Mouse (Mus musculus) olfactory bulb, adult 2 months (tissue): ENCODE measurements around the gene 4931428F04Rik. TPM values are rescaled to one million over a fixed set of nuclear protein-coding genes. Genes with fewer than 3 reads are reported as not detected.

ENCODE experiments used
- H3K27ac ChIP-seq: fragments of 200-500 bp; 2 replicates; pipeline ENCODE4 v1.5.1; 2012; ENCODE audit warnings: low read depth, low read length; ENCODE audit not compliant: insufficient read depth
- H3K4me1 ChIP-seq: fragments of 200-500 bp; 2 replicates; pipeline ENCODE4 v1.6.1; 2012; ENCODE audit warnings: low read length; ENCODE audit not compliant: control insufficient read depth, insufficient read depth
- H3K4me3 ChIP-seq: fragments of 200-500 bp; 2 replicates; pipeline ENCODE4 v1.5.1; 2012; ENCODE audit warnings: mild to moderate bottlenecking, low read depth, low read length, moderate library complexity; ENCODE audit not compliant: insufficient read depth
- CTCF ChIP-seq: fragments of 200-500 bp; IDR thresholded peaks from 2 replicates; pipeline ENCODE4 v1.5.1; 2012; ENCODE audit warnings: low read depth, mild to moderate bottlenecking, low read length, moderate library complexity; ENCODE audit not compliant: insufficient read depth
- POLR2A ChIP-seq: fragments of 200-500 bp; IDR thresholded peaks from 2 replicates; pipeline ENCODE4 v1.6.1; 2012; ENCODE audit warnings: mild to moderate bottlenecking, low read depth, low read length, moderate library complexity; ENCODE audit not compliant: insufficient read depth
- WGBS: fragments of 180-500 bp; shearing (Covaris S2); methylation state at CpG from one replicate; pipeline ENCODE4 v1.1.7; 2018; 5-methylcytosine and 5-hydroxymethylcytosine counted together
- polyA plus RNA-seq: library from polyadenylated mRNA; stranded (reverse); fragments of >200 nt; gene quantifications from 2 replicates; pipeline ENCODE4 v1.2.4, GENCODE M21; 2012; ENCODE audit warnings: low replicate concordance; ENCODE audit not compliant: missing spikeins, insufficient read depth, insufficient read length

The 4931428F04Rik gene
- polyA plus RNA-seq, 1 experiment: not detected

DNA sequence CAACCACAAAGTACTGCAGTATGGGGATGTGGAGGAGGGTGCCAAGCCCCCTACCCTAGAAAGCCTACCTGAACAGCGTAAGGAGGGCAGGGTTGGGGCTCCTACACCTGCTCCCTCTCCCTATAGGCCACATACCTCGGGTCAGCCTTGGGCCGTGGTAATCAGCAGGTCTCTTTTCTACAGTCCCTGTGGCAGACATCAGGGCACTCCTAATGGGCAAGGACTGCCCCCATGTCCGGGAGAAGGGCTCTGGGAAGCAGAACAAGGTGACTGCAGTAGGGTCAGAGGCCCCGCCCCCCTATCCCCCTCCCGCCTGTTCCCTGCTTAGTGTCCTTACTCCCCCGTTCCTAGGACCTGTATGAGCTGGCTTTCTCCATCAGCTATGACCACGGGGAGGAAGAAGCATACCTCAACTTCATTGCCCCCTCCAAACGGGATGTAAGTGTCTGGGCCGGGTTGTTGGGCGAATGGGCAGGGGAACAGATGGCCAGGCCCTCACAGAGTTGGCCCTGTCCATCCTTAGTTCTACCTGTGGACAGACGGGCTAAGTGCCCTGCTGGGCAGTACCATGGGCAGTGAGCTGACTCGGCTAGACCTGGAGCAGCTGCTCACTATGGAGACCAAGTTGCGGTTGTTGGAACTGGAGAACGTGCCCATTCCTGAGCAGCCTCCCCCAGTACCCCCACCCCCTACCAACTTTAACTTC lies 19.6 kb upstream of the 4931428F04Rik start:
- 81% methylated on average over 15 of the region's 15 CpGs for WGBS
- peaks cover 21% of the 10 kb centered on the region for H3K4me1 ChIP-seq
- no peak overlapping the region for H3K27ac ChIP-seq
- H3K4me3 ChIP-seq: no peak overlapping the region
- TF ChIP-seq CTCF (no peak), POLR2A (no peak)

DNA sequence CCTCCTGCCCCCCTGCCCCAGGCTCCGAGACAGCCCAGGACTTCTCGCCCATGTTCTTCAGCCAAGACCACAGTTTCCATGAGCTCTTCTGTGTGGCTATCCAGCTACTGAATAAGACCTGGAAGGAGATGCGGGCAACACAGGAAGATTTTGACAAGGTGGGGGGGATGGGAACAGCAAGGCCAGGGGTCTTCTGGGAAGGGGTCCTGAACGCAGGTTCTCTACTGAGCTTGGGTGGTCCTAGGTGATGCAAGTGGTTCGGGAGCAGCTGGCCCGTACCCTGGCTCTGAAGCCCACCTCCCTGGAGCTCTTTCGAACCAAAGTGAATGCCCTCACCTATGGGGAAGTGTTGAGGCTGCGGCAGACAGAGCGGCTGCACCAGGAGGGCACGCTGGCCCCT lies 18.8 kb upstream of the 4931428F04Rik start:
- TF ChIP-seq POLR2A: no peak
- TF ChIP-seq CTCF: no peak
- 94% methylated on average over 10 of the region's 10 CpGs for WGBS
- Histone ChIP-seq H3K27ac (no peak overlapping the region), H3K4me1 (peaks cover 26% of the 10 kb centered on the region), H3K4me3 (no peak overlapping the region)

DNA sequence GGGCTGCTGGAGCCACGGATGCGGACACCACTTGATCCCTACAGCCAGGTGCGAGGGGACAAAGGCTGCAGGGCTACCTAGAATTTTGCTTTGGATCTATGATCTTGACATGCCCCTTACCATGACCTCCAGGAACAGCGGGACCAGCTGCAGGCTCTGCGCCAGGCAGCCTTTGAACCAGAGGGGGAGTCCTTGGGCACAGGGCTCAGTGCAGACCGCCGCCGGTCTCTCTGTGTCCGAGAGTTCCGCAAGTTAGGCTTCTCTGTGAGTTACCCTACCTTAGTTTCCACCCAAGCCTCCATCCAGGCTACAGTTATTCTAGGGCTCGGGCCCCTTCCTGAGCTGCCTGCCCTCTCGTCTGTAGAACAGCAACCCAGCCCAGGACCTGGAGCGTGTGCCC lies 18.0 kb upstream of the 4931428F04Rik start:
- no peak overlapping the region for H3K27ac ChIP-seq
- H3K4me1 ChIP-seq: peaks cover 27% of the 10 kb centered on the region
- TF ChIP-seq CTCF: no peak
- TF ChIP-seq POLR2A: no peak
- 95% methylated on average over 13 of the region's 13 CpGs for WGBS
- no peak overlapping the region for H3K4me3 ChIP-seq

DNA sequence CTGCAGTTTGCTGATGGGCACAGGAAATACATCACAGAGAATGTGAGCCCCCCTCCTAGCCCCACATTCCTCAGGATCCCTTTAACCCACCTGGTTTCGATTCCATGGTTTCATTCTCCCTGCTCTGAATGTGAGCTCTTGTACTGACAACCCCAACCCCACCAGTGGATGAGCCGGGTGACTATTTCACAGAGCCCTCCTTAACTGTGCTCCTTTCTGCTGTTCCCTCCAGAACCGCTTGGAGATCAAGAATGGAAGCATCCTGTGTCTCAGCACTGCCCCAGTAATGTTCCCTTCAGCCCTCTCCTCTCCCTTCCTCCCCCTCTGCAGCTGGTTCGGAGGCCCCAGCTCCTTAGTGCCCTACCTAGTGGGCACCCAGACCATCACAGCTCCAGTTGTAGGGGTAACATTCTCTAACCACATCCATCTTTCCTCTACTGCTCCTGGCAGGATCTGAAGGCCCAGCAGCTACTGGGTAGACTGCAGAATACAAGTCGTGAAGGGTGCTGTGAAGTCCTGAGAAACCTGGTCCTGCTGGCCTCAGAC lies 16.6 kb upstream of the 4931428F04Rik start:
- WGBS: 43% methylated on average over 5 of the region's 5 CpGs
- Histone ChIP-seq H3K27ac (no peak overlapping the region), H3K4me3 (no peak overlapping the region), H3K4me1 (peaks cover 27% of the 10 kb centered on the region)
- TF ChIP-seq POLR2A: no peak; the same call in 1 of the 2 replicates
- no peak for TF ChIP-seq CTCF

DNA sequence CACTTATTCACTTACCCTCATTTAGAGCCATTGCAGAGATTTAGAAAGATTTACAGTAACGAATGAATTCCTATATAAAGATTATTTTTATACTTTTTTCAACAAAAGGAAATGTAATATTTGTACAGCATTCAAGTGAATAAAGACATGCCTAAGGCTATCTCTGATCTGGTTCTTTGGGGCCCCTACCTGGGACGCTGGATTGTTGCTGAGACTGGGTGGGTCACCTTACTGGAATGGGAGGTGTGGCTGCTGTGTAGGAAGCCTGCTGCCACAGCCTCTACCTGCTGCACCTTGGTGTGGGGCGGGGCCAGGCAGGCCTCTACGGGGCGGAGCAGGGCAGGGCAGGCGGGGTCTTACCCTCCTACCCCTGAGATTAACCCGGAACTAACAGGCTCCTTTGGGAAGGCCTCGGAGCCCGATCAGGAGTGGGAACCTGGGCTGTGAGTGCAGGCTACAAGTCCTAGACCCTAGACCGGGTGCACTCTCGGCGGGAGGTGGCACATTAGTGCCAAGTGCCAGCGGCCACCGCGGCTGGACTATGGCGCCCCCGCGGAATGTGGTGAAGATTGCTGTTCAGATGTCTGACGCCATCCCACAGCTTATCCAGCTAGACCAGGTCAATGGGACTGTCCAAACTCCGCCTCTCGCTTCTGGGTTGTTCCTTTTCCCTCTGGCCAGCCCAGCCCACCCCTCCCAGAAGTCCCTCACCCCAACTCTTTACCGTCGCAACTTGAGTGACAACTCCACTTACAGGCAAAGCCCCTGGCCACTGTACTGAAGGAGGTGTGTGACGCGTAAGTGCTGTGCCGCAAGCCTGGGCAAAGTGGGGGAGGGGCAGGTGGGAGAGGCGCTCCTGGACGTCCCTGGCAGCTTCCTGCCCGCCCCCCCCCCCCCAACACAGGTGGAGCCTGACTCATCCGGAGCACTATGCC lies 15.8 kb upstream of the 4931428F04Rik start, which contains the start of gene Elmo3:
Elmo3 (plus strand) TSS at position 391 of the 935 bp plus-strand sequence.
- H3K4me1 ChIP-seq: peaks cover 27% of the 10 kb centered on the region
- 4% methylated on average over 30 of the region's 30 CpGs for WGBS
- H3K4me3 ChIP-seq: peak within 1 kb of the TSS; percentile 31
- TF ChIP-seq CTCF (no peak), POLR2A (no peak)
- H3K27ac ChIP-seq: no peak within 1 kb of the TSS; the same call in 1 of the 2 replicates

DNA sequence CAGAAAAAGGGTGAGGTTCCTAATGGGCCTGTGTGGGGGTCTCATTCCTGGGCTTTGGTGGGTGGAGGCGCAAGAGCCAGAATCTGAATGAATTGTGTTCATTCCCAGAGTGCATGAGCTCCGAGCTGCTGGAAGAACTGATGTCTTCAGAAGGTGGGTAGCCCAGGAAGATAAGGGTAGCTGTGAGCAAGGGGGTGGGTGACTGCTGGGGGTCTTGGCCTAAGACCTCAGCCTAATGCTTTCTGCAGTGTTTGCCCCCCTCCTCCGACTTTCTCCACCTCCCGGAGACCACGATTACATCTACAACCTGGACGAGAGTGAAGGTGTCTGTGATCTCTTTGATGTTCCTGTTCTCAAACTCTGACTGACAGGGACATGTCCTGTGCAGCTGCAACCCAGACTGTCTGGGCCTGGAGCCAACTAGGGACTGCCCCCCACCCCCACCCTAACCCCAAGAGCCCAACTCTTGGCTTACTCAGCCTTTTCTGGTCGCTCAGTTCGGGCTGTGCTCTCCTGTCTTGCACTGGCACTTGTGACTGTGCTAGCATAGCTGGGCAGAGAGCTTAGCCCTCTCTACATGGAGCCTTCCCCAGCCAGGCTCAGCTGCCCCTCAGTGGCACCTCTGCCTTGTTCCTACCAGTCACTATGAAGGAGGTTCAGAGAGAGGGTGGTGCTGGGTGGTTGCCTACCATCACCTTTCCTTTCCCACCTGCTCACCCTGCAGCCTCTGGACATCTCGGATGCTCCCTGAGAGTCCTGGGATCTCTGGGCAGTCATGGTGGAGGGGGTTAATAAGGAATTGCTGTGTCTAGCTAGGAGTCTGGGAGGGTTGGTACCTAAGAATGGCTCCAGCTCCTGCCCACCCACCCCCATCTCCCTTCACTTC lies 14.9 kb upstream of the 4931428F04Rik start:
- Histone ChIP-seq H3K4me1 (peaks cover 27% of the 10 kb centered on the region), H3K4me3 (no peak overlapping the region), H3K27ac (no peak overlapping the region; the same call in 1 of the 2 replicates)
- TF ChIP-seq CTCF (no peak), POLR2A (no peak)
- WGBS: 47% methylated on average over 9 of the region's 9 CpGs

DNA sequence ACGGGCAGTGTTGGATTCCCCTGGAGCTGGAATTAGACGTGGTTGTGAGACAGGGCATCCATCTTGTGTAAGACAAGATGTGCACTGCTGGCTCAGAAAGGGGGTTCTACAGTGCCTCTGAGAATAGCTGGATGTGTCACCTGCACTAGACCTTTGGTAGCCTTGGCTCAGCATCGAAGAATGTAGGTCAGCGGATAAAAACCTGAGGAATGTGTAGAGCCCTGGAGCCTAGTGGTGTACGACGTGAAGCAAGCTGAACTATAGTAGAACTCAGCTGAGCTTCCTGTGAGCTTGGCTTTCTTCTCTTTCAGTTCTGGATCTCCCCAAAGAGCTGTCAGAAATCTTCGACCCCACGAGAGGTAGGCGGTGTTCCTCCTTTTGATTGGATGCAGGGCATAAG lies 14.2 kb upstream of the 4931428F04Rik start:
- H3K4me1 ChIP-seq: peaks cover 28% of the 10 kb centered on the region
- H3K4me3 ChIP-seq: no peak overlapping the region
- TF ChIP-seq POLR2A (no peak), CTCF (no peak)
- H3K27ac ChIP-seq: no peak overlapping the region
- WGBS: 71% methylated on average over 9 of the region's 9 CpGs

DNA sequence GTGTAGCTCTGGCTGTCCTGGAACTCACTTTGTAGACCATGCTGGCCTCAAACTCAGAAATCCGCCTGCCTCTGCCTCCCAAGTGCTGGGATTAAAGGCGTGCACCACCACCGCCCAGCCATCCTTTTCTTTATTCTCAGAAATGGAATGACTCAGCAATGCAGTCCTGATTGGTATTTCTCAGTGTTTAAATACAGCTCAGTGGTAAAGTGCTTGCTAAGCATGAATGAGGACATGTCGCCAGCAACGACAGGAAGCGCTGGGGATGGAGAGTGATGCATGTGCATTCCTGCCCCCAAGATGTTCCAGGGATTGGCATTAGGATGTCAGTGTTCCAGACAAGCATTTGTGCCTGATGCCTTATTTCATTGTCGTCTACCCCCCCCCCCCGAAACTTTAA lies 13.7 kb upstream of the 4931428F04Rik start:
- 63% methylated on average over 8 of the region's 8 CpGs for WGBS
- H3K27ac ChIP-seq: no peak overlapping the region
- H3K4me1 ChIP-seq: peaks cover 32% of the 10 kb centered on the region
- TF ChIP-seq CTCF (no peak), POLR2A (no peak)
- no peak overlapping the region for H3K4me3 ChIP-seq
